Mouse (Mus musculus) hindbrain, embryonic 12.5 days (tissue): ENCODE data around the gene Actbl2. TPM values are rescaled to one million over a fixed set of nuclear protein-coding genes. Genes with fewer than 3 reads are reported as not detected.

Source experiments
- ATAC-seq: fragments of 200-750 bp; cut with Nextera tagmentation; 2 replicates; pipeline ENCODE4 v1.8.0; 2017; ENCODE audit warnings: moderate TSS enrichment; ENCODE audit not compliant: low FRiP score
- H3K27ac ChIP-seq: fragments of 300-500 bp; sonication (generic); 2 replicates; pipeline ENCODE4 v1.5.1; 2016; ENCODE audit warnings: mild to moderate bottlenecking
- H3K27me3 ChIP-seq: fragments of 300-500 bp; sonication (generic); 2 replicates; pipeline ENCODE4 v1.6.1; 2016; ENCODE audit warnings: mild to moderate bottlenecking
- H3K36me3 ChIP-seq: fragments of 300-500 bp; sonication (generic); 2 replicates; pipeline ENCODE4 v1.6.1; 2016; ENCODE audit warnings: mild to moderate bottlenecking
- H3K4me1 ChIP-seq: fragments of 300-500 bp; sonication (generic); 2 replicates; pipeline ENCODE4 v1.6.1; 2016
- H3K4me2 ChIP-seq: fragments of 300-500 bp; sonication (generic); replicated peaks from 2 replicates; pipeline ENCODE4 v1.6.1; 2016; ENCODE audit warnings: mild to moderate bottlenecking
- H3K4me3 ChIP-seq: fragments of 300-500 bp; sonication (generic); 2 replicates; pipeline ENCODE4 v1.5.1; 2016; ENCODE audit warnings: mild to moderate bottlenecking
- H3K9ac ChIP-seq: fragments of 300-500 bp; sonication (generic); 2 replicates; pipeline ENCODE4 v1.6.1; 2016; ENCODE audit warnings: mild to moderate bottlenecking, moderate library complexity
- H3K9me3 ChIP-seq: fragments of 300-500 bp; sonication (generic); replicated peaks from 2 replicates; pipeline ENCODE4 v1.6.1; 2016; ENCODE audit warnings: mild to moderate bottlenecking
- whole genome bisulfite sequencing: fragments of 180-500 bp; shearing (Covaris S2); methylation state at CpG from one replicate; pipeline ENCODE4 v1.1.7; 2016; 5-methylcytosine and 5-hydroxymethylcytosine counted together
- polyA plus RNA-seq: library from polyadenylated mRNA; unstranded; fragments of >200 nt; fragmentation: Nextera tagmentation; extraction: Ambion mirVana; gene quantifications from 2 replicates; pipeline ENCODE4 v1.2.1, GENCODE M21; 2016

Gene Actbl2
- polyA plus RNA-seq, 1 experiment from 2014 or later: not detected

DNA sequence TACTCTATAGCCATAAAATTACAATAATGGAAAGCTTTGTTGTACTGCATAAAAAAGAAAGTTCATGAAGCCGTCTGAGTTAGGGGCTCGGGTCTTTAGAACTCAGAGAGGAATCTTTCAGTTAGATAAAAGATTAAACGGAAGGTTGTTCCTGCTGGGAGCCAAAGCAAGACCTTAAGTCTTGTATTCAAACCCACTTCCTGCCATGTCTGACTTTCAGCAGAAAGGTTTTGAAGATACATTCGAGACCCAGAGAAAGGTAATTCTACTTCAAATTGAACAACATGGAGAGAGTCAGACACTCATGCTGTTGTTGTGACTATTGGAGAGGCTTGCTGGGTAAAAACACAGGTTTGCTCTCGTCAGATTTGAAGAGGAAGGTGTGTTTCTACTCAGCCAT, 3.0 kb upstream of the Actbl2 start:
- H3K27me3 ChIP-seq: no peaks in the 10 kb centered on the region
- H3K4me2 ChIP-seq: no peak overlapping the region
- no peak overlapping the region for H3K27ac ChIP-seq
- H3K4me3 ChIP-seq: no peak overlapping the region
- no peaks in the 10 kb centered on the region for H3K36me3 ChIP-seq
- ATAC-seq: no peak
- no peaks in the 10 kb centered on the region for H3K4me1 ChIP-seq
- WGBS: 53% methylated on average over 5 of the region's 5 CpGs
- H3K9ac ChIP-seq: no peak overlapping the region
- H3K9me3 ChIP-seq: no peaks in the 10 kb centered on the region

DNA sequence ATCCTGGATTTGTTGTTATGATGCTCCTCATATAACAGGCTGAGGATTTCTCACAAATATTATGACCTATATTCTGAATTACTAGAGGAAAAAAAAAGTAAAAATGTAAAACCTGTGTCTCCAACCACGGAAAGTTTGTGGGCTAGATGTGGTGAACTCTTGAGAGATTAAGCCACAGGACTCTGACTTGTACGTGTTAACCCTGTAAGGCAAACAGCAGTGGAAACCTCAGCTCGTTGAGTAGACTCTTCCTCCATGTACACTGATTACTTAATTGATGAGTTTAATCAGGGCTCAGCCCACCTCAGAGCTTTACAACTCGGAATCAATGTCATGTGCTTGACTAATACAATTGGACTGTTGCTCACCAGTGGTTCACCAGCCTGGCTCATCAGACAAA, 3.2 kb downstream of the Actbl2 start:
- H3K9me3 ChIP-seq: no peaks in the 10 kb centered on the region
- H3K27ac ChIP-seq: no peak overlapping the region
- H3K27me3 ChIP-seq: no peaks in the 10 kb centered on the region
- ATAC-seq: no peak
- H3K4me1 ChIP-seq: peaks cover 4% of the 10 kb centered on the region; the same call in 1 of the 2 replicates
- H3K36me3 ChIP-seq: no peaks in the 10 kb centered on the region
- no peak overlapping the region for H3K4me3 ChIP-seq
- WGBS: 82% methylated on average over 4 of the region's 4 CpGs
- no peak overlapping the region for H3K4me2 ChIP-seq
- no peak overlapping the region for H3K9ac ChIP-seq

DNA sequence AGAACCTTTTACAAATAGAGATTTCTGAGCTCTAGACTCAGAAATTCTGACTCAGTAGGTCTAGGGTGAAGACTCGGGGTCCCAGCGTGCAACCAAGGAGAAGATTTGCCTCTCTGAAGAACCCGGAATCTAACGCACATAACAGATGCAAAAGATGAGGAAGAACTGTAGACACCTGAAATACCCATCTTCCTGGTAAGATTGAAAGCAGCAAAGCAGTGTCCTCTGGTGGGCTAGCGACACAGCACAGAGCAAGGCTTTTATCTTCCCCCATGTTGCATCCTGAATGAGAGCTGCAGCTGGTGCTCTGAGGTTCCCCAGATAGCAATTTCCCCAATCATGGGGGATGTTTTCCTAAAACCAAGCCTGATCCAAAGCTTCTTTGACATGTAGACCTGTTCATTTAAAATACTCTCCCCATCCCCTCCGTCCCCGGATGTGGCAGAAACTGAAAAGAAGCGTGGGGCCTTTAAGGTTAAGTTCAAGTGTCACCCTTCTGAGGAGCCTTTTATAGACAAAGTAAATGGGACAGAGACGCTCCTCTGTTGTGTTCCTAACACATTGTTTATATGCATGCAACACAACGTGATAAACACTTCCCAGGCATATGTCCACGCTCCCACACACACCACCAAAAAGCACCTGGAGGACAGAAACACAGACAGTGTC, 3.7 kb downstream of the Actbl2 start:
- 72% methylated on average over 11 of the region's 11 CpGs for WGBS
- H3K4me2 ChIP-seq: no peak overlapping the region
- H3K9ac ChIP-seq: no peak overlapping the region
- no peaks in the 10 kb centered on the region for H3K27me3 ChIP-seq
- H3K4me1 ChIP-seq: peaks cover 4% of the 10 kb centered on the region; the same call in 1 of the 2 replicates
- ATAC-seq: no peak
- H3K9me3 ChIP-seq: no peaks in the 10 kb centered on the region
- H3K27ac ChIP-seq: no peak overlapping the region
- H3K4me3 ChIP-seq: no peak overlapping the region
- no peaks in the 10 kb centered on the region for H3K36me3 ChIP-seq

DNA sequence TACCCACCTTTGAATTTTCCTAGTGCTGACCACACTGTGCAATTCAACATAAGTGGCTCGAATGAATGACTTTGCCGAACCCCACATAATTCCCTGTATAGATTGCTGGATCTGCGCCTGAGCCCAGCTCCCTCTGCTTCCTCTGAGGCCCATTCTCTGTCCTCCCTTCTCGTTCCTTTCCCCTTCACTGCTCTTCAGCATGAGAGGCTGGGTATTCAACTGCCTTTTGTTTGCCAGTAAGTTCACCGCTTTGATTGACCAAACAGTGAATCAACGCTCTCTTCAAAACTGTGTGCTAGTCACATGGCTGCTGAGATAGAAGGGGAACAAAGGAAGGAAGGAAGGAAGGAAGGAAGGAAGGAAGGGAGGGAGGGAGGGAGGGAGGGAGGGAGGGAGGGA, 4.3 kb downstream of the Actbl2 start:
- WGBS: 39% methylated on average over 6 of the region's 6 CpGs
- Histone ChIP-seq H3K9me3 (no peaks in the 10 kb centered on the region), H3K4me1 (peaks cover 4% of the 10 kb centered on the region; the same call in 1 of the 2 replicates), H3K27ac (no peak overlapping the region), H3K4me3 (no peak overlapping the region), H3K9ac (no peak overlapping the region), H3K27me3 (no peaks in the 10 kb centered on the region), H3K36me3 (no peaks in the 10 kb centered on the region), H3K4me2 (no peak overlapping the region)
- no peak for ATAC-seq

DNA sequence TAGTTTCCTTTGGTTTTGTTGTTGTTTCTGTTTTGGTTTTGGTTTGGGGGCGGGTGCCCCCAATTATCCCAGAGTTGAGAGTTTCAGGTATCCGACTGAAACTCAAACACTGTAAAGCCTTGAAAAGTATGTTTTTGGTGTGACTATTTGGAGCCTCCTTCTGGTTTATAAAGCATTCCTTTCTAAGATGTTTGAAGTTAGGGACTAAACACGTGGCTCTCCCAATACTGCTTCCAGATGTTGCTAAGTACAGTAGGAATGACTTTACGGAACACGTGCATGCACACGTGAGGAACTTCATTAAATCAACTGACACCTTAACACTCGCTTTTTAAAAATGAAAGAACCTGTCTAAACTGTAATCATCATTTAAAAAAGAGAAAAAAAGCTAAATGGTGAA, 4.9 kb downstream of the Actbl2 start:
- WGBS: 73% methylated on average over 7 of the region's 7 CpGs
- no peak for ATAC-seq
- H3K27me3 ChIP-seq: no peaks in the 10 kb centered on the region

DNA sequence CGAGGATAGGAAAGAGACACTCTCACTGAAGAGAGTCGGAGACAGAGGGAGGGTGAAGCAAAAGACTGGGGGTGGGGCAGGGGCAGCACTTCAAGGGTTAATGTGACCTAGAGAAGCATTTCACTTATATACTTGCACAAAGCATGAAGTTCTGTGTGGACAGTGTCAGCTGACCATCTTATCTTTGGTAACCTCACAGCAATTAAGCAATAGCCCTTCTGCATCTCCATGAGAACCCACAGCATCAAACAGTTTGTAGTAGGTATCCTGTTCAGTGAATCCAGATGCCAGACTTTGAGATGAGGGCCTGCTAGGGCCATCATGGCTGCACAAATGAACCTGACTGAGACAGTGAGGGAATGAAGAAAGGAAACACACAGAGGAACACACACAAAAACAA, 8.4 kb downstream of the Actbl2 start:
- Histone ChIP-seq H3K4me3 (no peak overlapping the region), H3K9ac (no peak overlapping the region), H3K27me3 (no peaks in the 10 kb centered on the region), H3K9me3 (no peaks in the 10 kb centered on the region), H3K4me2 (no peak overlapping the region), H3K36me3 (no peaks in the 10 kb centered on the region), H3K27ac (no peak overlapping the region), H3K4me1 (peaks cover 10% of the 10 kb centered on the region; the same call in 1 of the 2 replicates)
- 79% methylated on average over 2 of the region's 2 CpGs for WGBS
- no peak for ATAC-seq

More for the DNA sequence above, 4.9 kb downstream of the Actbl2 start:
- Histone ChIP-seq H3K27ac (no peak overlapping the region), H3K4me1 (peaks cover 4% of the 10 kb centered on the region; the same call in 1 of the 2 replicates), H3K4me3 (no peak overlapping the region), H3K36me3 (no peaks in the 10 kb centered on the region), H3K9me3 (no peaks in the 10 kb centered on the region), H3K4me2 (no peak overlapping the region), H3K9ac (no peak overlapping the region)

DNA sequence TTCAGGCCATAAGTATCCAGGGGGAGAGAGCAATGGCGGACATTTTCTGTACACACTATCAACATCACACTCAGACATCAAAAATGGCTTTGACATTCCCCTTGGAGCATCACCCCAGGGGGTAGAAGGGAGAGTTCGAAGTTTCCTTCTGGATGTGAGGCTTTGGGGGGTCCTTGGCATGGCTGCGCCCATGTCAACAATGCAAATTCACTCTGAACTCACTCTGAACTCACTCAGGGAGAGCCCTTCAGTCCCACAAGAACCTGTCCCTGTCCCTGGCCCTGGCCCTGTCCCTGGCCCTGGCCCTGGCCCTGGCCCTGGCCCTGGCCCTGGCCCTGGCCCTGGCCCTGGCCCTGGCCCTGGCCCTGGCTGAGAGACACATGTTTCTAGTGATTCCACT, 8.9 kb downstream of the Actbl2 start:
- Histone ChIP-seq H3K27ac (no peak overlapping the region), H3K4me2 (no peak overlapping the region), H3K36me3 (no peaks in the 10 kb centered on the region), H3K9ac (no peak overlapping the region), H3K9me3 (no peaks in the 10 kb centered on the region), H3K4me3 (no peak overlapping the region), H3K27me3 (no peaks in the 10 kb centered on the region), H3K4me1 (peaks cover 10% of the 10 kb centered on the region; the same call in 1 of the 2 replicates)
- 80% methylated on average over 3 of the region's 3 CpGs for whole genome bisulfite sequencing
- no peak for ATAC-seq

DNA sequence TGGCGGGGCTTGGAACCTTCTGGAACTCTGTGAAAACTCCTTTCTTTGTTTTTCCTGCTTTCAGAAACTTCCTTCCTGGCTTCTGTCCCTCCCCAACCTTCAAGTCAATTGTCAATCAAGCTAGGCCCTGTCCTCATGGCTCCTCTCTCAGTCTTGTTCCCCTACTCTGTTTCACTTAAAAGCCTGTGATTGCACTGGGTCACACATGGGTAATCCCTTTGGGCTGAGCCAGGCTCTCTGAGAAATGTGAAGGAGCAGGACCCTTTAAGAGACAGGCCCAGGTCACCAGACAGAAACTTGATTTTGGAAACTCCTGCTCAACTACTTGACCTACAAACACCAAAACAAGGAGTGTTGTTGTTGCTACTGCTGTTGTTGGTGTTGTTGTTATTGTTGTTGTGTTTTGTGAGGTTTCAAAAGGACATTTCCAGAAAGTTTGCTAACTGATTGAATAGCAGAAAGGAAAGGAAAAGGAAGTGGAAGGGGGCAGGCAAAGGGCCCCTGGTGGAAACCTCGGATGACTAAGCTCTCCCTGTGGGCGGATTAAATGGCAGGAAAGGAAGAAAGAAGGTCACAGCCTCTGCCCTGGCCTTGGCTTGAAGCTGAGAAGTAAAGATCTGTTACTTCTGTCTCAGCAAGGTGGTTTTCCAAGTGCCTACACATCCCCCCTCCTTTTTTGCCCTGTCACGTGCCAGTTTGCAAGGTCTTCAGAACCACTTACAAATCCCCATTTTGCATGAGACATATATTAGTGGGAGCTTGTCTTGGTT, 10.6 kb downstream of the Actbl2 start:
- no peaks in the 10 kb centered on the region for H3K36me3 ChIP-seq
- no peak overlapping the region for H3K4me2 ChIP-seq
- 68% methylated on average over 4 of the region's 4 CpGs for WGBS
- H3K4me3 ChIP-seq: no peak overlapping the region
- no peaks in the 10 kb centered on the region for H3K27me3 ChIP-seq
- peaks cover 6% of the 10 kb centered on the region; the same call in 1 of the 2 replicates for H3K4me1 ChIP-seq
- H3K9ac ChIP-seq: no peak overlapping the region
- H3K27ac ChIP-seq: no peak overlapping the region
- no peak for ATAC-seq
- no peaks in the 10 kb centered on the region for H3K9me3 ChIP-seq

DNA sequence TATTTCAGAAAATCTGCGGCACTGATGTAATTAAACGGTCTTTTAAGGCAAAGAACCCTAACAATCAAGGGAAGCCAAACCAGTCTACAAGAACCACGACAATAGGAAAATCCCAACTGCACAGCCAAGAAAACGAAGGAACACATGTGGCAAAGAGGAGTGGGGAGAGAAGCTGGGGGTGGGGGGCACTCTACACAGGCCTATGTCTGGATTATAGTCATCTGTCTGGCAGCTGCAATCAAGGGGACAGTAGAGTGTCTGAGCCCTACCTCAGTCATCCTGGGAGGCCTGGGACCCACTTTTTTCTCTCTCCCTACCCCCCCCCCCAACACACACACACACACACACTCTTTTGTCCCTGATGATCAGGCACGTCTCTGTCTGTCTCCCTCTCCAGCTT, 12.0 kb downstream of the Actbl2 start:
- H3K4me1 ChIP-seq: peaks cover 6% of the 10 kb centered on the region; the same call in 1 of the 2 replicates
- H3K9ac ChIP-seq: no peak overlapping the region
- H3K27me3 ChIP-seq: no peaks in the 10 kb centered on the region
- H3K4me2 ChIP-seq: no peak overlapping the region
- H3K36me3 ChIP-seq: no peaks in the 10 kb centered on the region
- no peak overlapping the region for H3K4me3 ChIP-seq
- no peak for ATAC-seq
- H3K27ac ChIP-seq: peak overlapping the region; percentile 52
- H3K9me3 ChIP-seq: no peaks in the 10 kb centered on the region
- WGBS: 65% methylated on average over 5 of the region's 5 CpGs

DNA sequence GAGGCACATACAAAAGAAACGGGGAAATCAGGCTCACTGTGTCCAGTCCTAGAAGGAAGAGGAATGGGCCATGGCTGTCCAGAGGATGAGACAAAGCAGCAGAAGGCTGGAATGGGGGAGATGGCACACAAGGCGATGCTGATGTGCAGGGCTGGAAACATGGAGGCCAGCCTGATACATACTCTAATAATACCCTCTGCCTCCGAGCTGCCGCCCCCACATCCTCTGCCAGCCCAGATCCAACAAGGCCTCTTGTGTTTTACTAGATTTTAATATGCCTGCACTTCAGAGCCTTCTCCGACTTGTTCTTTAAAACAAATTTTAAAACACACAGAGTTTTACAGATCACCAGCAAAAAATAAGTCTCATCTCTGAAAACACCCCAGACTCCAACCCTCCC, 14.2 kb downstream of the Actbl2 start:
- Histone ChIP-seq H3K4me1 (peaks cover 6% of the 10 kb centered on the region; the same call in 1 of the 2 replicates), H3K4me2 (no peak overlapping the region), H3K27me3 (no peaks in the 10 kb centered on the region), H3K9me3 (no peaks in the 10 kb centered on the region), H3K9ac (no peak overlapping the region), H3K36me3 (no peaks in the 10 kb centered on the region), H3K27ac (no peak overlapping the region), H3K4me3 (no peak overlapping the region)
- ATAC-seq: no peak
- 91% methylated on average over 5 of the region's 5 CpGs for WGBS

DNA sequence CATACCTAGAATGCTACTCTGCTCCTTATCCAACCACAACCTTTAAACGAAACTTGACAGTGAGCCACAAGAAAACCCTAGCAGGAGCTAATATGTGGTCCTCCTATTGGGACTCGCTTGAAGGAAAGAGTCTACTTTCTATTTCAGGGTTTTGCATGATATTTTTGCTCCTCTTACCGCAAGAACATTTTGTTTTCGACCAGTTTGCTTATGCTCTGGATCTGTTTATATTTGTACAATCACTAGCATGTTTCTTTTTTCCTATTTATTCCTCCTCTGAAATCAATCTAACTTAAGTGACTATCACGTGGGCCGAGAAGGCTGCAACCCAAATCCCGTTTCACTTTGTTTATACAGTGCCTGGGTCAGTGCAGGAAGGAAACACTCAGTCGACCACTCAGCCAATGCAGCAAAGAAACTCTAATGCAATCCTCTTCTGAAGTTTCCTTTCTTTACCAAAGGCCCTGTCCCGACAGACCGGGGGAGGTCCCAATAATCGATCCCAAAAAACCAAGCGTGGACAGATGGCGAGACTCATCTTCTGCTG, 15.0 kb downstream of the Actbl2 start:
- no peaks in the 10 kb centered on the region for H3K36me3 ChIP-seq
- 81% methylated on average over 13 of the region's 13 CpGs for WGBS
- H3K4me1 ChIP-seq: peaks cover 6% of the 10 kb centered on the region; the same call in 1 of the 2 replicates
- H3K27ac ChIP-seq: no peak overlapping the region
- H3K4me2 ChIP-seq: no peak overlapping the region
- H3K4me3 ChIP-seq: no peak overlapping the region
- no peaks in the 10 kb centered on the region for H3K9me3 ChIP-seq
- no peak for ATAC-seq
- H3K27me3 ChIP-seq: no peaks in the 10 kb centered on the region
- H3K9ac ChIP-seq: no peak overlapping the region

DNA sequence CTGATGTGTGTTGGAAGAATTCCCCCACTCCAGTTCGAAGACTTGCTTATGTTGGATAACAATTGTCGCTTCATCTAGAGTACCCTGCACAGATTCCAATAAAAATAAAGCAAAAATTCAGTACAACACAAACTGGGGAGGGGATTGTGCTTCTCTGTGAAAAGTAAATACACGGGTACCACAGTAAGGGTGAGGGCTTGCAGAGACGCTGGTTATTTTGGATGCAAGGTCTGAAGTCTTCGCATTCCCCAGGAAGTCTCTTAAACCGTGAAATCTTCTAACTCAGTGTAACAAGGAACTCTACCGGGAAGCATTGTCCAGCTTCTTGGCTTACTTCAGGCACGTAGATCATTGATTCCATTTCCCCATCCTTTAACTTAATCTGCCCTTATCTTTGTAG, 17.1 kb downstream of the Actbl2 start:
- Histone ChIP-seq H3K9me3 (no peaks in the 10 kb centered on the region), H3K27ac (no peak overlapping the region), H3K4me1 (peaks cover 2% of the 10 kb centered on the region; the same call in 1 of the 2 replicates), H3K9ac (no peak overlapping the region), H3K36me3 (no peaks in the 10 kb centered on the region), H3K4me3 (no peak overlapping the region), H3K27me3 (no peaks in the 10 kb centered on the region), H3K4me2 (no peak overlapping the region)
- no peak for ATAC-seq
- WGBS: 61% methylated on average over 8 of the region's 8 CpGs
